Mouse (Mus musculus) G1E (cell line): ENCODE results near the gene Mnd1.

Experiments used
- GATA1 ChIP-seq: IDR thresholded peaks from 2 replicates; pipeline ENCODE4 v1.6.1; 2012; ENCODE audit warnings: borderline replicate concordance, low read length, inconsistent platforms, mixed read lengths
- POLR2AphosphoS5 ChIP-seq: IDR thresholded peaks from 2 replicates; pipeline ENCODE4 v1.6.1; 2012; ENCODE audit warnings: low read depth, low read length, inconsistent platforms; ENCODE audit not compliant: insufficient replicate concordance
- TAL1 ChIP-seq: conservative IDR thresholded peaks from 2 replicates; pipeline ENCODE4 v1.6.1; 2012; ENCODE audit warnings: low read depth, low read length, inconsistent platforms, mixed read lengths

- 0 out of 2 replicates have a peak, but pooled peaks have one; percentile 8 for TF ChIP-seq TAL1
- no peak for TF ChIP-seq POLR2AphosphoS5
- no peak for TF ChIP-seq GATA1
These were observed 19.1 kb downstream of the Mnd1 start for GRCm38 (mm10) chr3:84136509-84136908.
